Mouse (Mus musculus): Measurements from ENCODE around the gene Gm47995. TPM values are rescaled to one million over a fixed set of nuclear protein-coding genes. Genes with fewer than 3 reads are reported as not detected.

The Gm47995 gene
- total RNA-seq, 4 experiments from 2014 or later: not detected

DNA sequence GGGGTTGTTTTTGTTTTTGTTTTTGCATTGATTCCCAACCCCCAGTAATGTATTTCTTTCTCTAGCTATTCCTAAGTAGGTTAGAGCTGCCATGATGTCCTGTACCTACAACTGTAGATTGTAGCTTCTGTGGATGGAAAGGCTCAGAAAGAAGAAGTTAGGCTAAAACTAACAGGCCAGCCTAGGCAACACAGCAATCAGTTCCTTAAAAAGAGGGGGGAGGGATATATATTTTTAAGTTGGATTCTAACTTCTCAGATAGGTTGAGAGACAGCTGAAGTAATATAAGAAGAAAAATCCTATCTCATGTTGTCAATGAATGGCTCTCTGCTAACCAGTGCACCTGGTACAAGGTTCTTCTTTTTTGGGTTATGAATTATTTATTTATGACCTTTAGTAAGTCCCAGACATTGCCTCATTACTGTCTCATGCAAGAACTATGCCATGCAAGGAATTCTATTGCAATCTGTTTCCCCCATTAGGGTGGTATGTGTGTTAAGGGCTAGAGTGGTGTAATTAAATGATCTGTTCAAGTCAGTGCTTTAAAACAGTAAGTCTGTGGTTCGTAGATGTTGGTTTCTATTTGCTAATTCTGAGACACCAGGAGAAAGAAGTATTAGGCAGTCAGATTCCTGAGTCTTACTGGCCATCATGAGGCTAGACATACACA lies 30.2 kb downstream of the Gm47995 start:
- DNase-seq (ENCODE audit: low spot score): no peak

DNA sequence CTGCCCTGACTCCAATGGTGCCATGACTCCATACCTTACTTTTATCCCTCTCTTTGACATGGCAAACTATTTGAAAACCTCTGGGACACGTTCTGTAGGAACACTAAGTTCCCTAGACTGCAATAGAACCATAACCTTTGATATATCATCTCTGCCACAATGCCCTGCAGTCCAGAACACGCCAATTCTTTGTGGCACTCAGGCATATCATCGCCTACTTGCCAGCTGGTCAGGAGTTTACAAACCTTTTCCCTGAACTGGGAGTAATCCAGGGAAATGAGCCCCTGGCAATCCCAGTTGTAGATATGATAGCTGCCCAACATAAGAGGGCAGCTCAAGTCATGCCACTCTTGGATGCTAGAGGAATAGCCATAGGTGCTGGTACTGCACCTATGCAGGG lies 34.1 kb downstream of the Gm47995 start:
- no peak for DNase-seq (ENCODE audit: low spot score)

DNA sequence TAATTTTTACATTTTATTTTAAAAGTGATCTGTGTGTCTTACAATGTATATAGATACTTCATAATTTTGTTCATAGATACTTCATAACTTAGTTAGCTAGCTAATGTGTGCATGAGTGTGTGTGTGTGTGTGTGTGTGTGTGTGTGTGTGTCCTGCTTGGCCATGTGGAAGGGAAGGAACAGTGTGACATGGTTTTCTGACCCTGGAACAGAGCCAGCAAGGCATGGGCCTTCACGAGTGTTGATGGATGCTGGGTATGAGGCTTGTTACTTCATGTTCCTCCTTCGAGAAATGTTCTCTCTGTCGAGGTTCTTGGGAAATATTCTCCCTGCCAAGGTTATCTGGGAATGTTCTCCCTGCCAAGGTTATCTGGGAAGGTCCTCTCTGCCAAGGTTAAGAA lies 35.5 kb downstream of the Gm47995 start:
- DNase-seq (ENCODE audit: low spot score): no peak

DNA sequence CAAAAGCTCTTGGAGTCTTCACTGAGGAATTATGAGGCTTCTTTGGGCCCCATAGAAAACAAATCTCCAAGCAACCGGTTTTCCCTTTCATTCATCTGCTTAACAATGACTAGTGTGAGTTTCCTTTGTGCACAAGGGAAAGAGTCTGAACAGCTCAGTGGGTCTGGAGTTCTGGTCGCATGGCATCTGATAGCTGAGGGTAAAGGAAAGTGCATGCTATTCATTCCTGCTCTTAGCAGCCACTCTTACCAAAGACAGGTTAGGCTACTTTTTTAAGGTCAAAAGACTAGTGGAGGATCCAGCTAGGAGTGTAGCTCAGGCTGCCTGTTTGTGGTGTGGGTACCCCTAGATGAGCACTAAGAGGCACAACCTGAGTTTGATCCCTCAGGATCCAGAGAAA lies 37.3 kb downstream of the Gm47995 start:
- DNase-seq (ENCODE audit: low spot score): no peak

DNA sequence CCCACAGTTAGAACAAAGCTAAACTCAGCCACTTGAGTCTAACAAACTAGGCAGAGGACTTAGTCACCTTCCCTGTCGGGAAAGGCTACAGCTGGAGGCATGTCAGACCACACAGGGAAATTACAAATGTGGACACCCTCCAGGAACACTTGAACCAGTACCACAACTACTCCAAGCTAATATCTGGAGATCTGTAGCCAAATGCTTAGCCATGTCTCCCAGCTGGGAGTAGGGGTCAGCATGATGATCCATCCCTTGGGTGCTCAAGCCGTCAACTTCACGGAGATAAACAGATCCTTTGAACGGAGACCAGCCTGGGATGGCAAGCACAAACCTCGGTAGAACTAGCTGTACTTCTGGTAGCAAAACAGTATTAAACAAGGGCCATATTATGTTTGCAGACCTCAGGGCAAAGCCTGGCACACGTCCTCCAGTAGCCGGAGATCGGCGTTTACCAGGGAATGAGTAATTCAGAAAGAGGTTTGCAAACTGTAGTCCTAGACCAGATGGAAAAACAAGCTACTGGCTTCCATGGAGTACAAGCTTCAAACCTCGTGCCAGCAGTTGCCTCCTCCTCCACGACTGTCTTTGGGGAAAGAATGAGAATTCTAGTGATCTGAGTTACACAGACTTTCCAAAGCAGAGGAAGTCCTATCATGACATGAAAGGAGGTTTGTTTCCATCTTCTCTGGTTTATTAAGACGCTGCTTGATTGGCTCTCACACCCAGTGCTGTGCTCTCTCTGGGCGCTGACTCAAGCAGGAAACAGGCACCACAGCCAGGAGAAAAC lies 38.1 kb downstream of the Gm47995 start:
- DNase-seq (ENCODE audit: low spot score): peak; percentile 62

DNA sequence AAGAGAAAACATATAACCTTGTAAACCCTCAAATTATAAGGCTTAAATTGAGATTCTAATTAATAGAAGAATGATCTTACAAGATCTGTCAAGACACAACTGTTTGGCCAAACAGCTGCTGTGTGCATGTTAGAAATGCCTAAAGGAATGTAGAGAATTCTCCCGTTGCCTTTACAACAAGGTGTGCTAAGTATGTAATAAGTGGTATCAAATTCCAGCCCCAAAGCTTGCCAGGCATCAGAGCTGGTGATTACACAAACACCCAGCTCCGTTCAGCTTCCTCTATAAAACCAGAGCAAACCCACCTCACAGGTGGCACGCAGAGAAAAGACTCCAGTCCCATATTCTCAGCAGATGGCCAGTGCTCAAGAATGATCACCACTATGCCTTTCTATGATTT lies 39.5 kb downstream of the Gm47995 start:
- no peak for DNase-seq (ENCODE audit: low spot score)

DNA sequence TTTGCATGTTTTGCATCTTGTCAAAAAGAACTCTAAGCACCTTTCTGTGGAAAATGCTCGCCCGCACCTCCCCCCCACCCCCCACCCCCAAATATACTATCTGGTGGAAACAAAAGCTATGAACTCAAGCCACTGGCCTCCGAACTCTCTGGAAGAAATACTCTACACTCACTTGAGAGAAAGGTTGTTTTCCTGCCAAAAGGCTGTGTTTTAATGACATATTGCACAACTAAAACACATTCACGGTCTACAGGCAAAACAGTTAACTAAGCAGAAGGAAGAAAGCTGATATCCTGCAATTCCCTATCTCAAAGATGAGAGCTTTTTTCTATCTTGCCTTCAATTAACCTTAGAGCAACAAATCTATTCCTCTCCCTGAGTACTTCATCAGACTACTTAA lies 45.1 kb downstream of the Gm47995 start:
- DNase-seq (ENCODE audit: low spot score): no peak

DNA sequence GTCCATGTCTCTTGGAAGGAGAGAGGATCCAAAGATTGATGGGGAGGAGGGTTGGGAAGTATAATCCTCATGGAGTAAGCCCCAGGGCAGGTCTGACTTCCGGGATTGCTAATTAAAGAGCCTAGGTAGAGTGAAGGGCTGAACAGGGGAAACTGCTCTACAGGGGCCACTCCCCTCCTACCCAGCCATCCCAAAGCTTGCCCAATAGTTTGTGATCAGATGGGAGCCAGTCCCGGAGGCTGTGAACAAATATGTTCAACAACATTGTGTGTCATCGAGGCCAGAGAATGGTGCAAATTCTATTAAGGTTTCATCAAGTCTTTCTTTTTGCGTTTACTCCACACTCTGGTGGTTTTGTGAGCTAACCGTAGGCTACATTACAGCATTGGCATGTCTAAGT lies 45.8 kb downstream of the Gm47995 start:
- no peak for DNase-seq (ENCODE audit: low spot score)

DNA sequence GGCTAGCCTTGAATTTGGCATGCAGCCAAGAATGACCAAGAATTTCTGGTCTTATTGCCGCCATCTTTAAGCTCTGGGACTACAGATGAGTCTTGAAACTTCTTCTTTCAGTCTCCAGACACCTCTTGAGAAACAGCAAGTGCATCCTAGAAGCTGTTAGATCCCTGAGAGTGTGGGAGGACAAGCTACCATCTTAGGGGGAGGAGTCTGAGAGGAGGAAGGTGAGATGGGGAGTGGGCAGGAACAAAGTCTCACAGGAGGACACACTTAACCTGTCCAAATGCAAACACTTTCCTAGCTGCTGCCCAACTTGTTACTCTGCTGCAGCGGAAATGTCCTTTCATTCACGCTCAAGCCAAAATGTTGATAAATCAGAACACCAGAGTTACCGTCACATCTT lies 46.5 kb downstream of the Gm47995 start:
- no peak for DNase-seq (ENCODE audit: low spot score)

DNA sequence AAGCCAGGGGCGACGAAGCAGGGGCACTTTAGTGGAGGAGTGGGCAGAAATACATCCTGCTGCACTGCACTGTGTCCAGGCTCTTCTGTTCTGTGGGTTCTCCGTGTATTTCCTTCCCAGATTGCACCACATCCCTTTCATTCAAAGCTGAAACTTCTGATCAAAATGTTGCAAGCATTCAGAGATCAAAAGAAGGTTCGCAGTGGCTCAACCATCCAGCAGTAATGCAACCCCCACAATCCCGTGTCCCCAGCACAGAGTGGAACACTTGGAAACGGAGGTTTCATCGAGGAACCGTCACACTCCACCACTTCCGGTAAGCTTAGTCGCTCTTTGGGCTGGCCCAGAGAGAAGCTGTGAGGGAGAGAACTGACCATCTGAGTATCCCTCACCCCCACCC lies 46.9 kb downstream of the Gm47995 start:
- no peak for DNase-seq (ENCODE audit: low spot score)

DNA sequence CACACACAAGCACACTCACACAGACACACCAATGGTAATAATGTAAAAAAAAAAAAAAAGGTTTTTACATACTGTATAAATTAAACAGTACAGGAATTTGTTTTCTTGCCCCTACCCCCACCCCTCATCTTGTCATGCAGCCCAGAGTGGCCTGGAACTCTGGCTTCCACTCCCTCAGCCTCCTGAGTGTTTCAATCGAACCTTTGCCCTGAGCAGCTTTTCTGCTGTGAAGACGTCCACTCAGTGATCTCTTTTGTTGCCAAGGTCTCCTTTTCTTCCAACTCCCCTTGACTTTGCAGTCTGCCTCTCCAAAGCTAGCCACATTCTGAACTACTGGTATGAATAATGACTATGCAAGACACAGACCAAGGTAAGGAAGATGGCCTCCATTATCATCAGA lies 47.6 kb downstream of the Gm47995 start:
- no peak for DNase-seq (ENCODE audit: low spot score)

Other genes with a start within 250 kb of the Gm47995 start
- gene Hmcn1, start 205.0 kb upstream of the Gm47995 start, total RNA-seq (2022): 10 to 100 TPM; 10.9 to 15.1 (median 12.2) TPM
- gene Gm47985, start 15.9 kb upstream of the Gm47995 start, total RNA-seq (2022): 1 to 10 TPM in 1 of 4 experiments, under 1 TPM in 2, not detected in 1; 0.60 to 1.2 (median 0.63) TPM
- gene Gm8947, start 6.1 kb upstream of the Gm47995 start, total RNA-seq (2022): not detected
- not detected for gene 3110040M04Rik, start 5.7 kb downstream of the Gm47995 start, total RNA-seq (2022)
- not detected for gene Gm47996, start 11.7 kb downstream of the Gm47995 start, total RNA-seq (2022)
- gene Ivns1abp, start 146.0 kb downstream of the Gm47995 start, total RNA-seq (2022): 100 to 1,000 TPM; 828 to 896 (median 874) TPM
- gene Swt1, start 230.0 kb downstream of the Gm47995 start, total RNA-seq (2022): 10 to 100 TPM in 3 of 4 experiments, 1 to 10 TPM in 1; 9.8 to 12.1 (median 10.7) TPM
- gene Trmt1l, start 230.1 kb downstream of the Gm47995 start, total RNA-seq (2022): 10 to 100 TPM; 18.7 to 26.2 (median 22.6) TPM